Mouse (Mus musculus) embryonic facial prominence, embryonic 11.5 days (tissue): ENCODE data around the gene Grik2. TPM values are rescaled to one million over a fixed set of nuclear protein-coding genes. Genes with fewer than 3 reads are reported as not detected.

Source experiments
- ATAC-seq: fragments of 200-750 bp; cut with Nextera tagmentation; replicated peaks from 2 replicates; pipeline ENCODE4 v1.8.0; 2017; ENCODE audit warnings: low read depth; ENCODE audit not compliant: insufficient number of reproducible peaks, low FRiP score, low TSS enrichment
- DNase-seq: peaks from one replicate; pipeline ENCODE4 v3.0.0-alpha.2; 2015; ENCODE audit warnings: low spot score
- H3K27ac ChIP-seq: fragments of 300-500 bp; sonication (generic); replicated peaks from 2 replicates; pipeline ENCODE4 v1.5.1; 2014; ENCODE audit warnings: mild to moderate bottlenecking, low read depth, low read length, control low read depth
- H3K27me3 ChIP-seq: fragments of 300-500 bp; sonication (generic); 2 replicates; pipeline ENCODE4 v1.6.1; 2014; ENCODE audit warnings: mild to moderate bottlenecking, low read length, moderate library complexity, mixed read lengths; ENCODE audit not compliant: control insufficient read depth, insufficient read depth
- H3K36me3 ChIP-seq: fragments of 300-500 bp; sonication (generic); replicated peaks from 2 replicates; pipeline ENCODE4 v1.6.1; 2014; ENCODE audit warnings: low read depth, mild to moderate bottlenecking, low read length, moderate library complexity, mixed read lengths; ENCODE audit not compliant: control insufficient read depth, insufficient read depth
- H3K4me1 ChIP-seq: fragments of 300-500 bp; sonication (generic); 2 replicates; pipeline ENCODE4 v1.6.1; 2014; ENCODE audit warnings: low read length, mixed read lengths; ENCODE audit not compliant: control insufficient read depth, insufficient read depth
- H3K4me2 ChIP-seq: fragments of 300-500 bp; sonication (generic); 2 replicates; pipeline ENCODE4 v1.6.1; 2014; ENCODE audit warnings: low read depth, mild to moderate bottlenecking, control low read depth, low read length, moderate library complexity
- H3K4me3 ChIP-seq: fragments of 300-500 bp; sonication (generic); 2 replicates; pipeline ENCODE4 v1.5.1; 2014; ENCODE audit warnings: low read depth, low read length, control low read depth
- H3K9ac ChIP-seq: fragments of 300-500 bp; sonication (generic); replicated peaks from 2 replicates; pipeline ENCODE4 v1.6.1; 2014; ENCODE audit warnings: mild to moderate bottlenecking, control low read depth, low read length
- H3K9me3 ChIP-seq: fragments of 300-500 bp; sonication (generic); replicated peaks from 2 replicates; pipeline ENCODE4 v1.6.1; 2016; ENCODE audit warnings: mild to moderate bottlenecking, low read length, inconsistent platforms, mixed read lengths; ENCODE audit not compliant: control insufficient read depth
- WGBS: fragments of 180-500 bp; shearing (Covaris S2); extraction: QIAGEN DNeasy Blood & Tissue Kit; methylation state at CpG from one replicate; pipeline ENCODE4 v1.1.7; 2014; 5-methylcytosine and 5-hydroxymethylcytosine counted together
- polyA plus RNA-seq: library from polyadenylated mRNA; unstranded; fragments of >200 nt; fragmentation: Nextera tagmentation; extraction: Ambion mirVana; gene quantifications from 2 replicates; pipeline ENCODE4 v1.2.1, GENCODE M21; 2014

Grik2 gene
- polyA plus RNA-seq = 3.8 and 4.8 TPM in 2 replicates

- Histone ChIP-seq H3K27me3 (no peaks in the 10 kb centered on the region), H3K4me3 (peak within 1 kb of the TSS; percentile 37), H3K4me1 (no peaks in the 10 kb centered on the region), H3K4me2 (peak within 1 kb of the TSS; percentile 77), H3K9ac (peak within 1 kb of the TSS; percentile 32), H3K9me3 (no peaks in the 10 kb centered on the region), H3K27ac (no peak within 1 kb of the TSS), H3K36me3 (no peaks in the 10 kb centered on the region)
- under 1% methylated on average over 39 of the region's 41 CpGs for WGBS
- DNase-seq (peak; percentile 83), ATAC-seq (peak; percentile 84)
Measured at GRCm38 (mm10) chr10:49788381-49788906, at the start of gene Grik2. Grik2 (minus strand) TSS chr10:49788766.

- Histone ChIP-seq H3K4me1 (no peaks in the 10 kb centered on the region), H3K9ac (no peak overlapping the region), H3K27ac (no peak overlapping the region), H3K4me3 (no peak overlapping the region), H3K9me3 (no peaks in the 10 kb centered on the region), H3K4me2 (no peak overlapping the region), H3K27me3 (no peaks in the 10 kb centered on the region), H3K36me3 (no peaks in the 10 kb centered on the region)
- 83% methylated on average over 3 of the region's 3 CpGs for WGBS
- DNase-seq (no peak), ATAC-seq (no peak)
Measured at GRCm38 (mm10) chr10:49834392-49834791, 45.8 kb upstream of the Grik2 start.

GRCm38 (mm10) chr10:49807276-49807675, 18.7 kb upstream of the Grik2 start:
- DNase-seq (no peak), ATAC-seq (no peak)
- Histone ChIP-seq H3K4me3 (no peak overlapping the region), H3K36me3 (no peaks in the 10 kb centered on the region), H3K9ac (no peak overlapping the region), H3K9me3 (no peaks in the 10 kb centered on the region), H3K4me2 (no peak overlapping the region), H3K27me3 (no peaks in the 10 kb centered on the region), H3K4me1 (no peaks in the 10 kb centered on the region), H3K27ac (no peak overlapping the region)

GRCm38 (mm10) chr10:49801001-49801400, 12.4 kb upstream of the Grik2 start:
- 74% methylated on average over 1 of the region's 1 CpGs for WGBS
- Histone ChIP-seq H3K27me3 (no peaks in the 10 kb centered on the region), H3K4me1 (no peaks in the 10 kb centered on the region), H3K27ac (no peak overlapping the region), H3K9ac (no peak overlapping the region), H3K4me3 (no peak overlapping the region), H3K4me2 (no peak overlapping the region), H3K36me3 (no peaks in the 10 kb centered on the region), H3K9me3 (no peaks in the 10 kb centered on the region)
- no peak for DNase-seq
- no peak for ATAC-seq

- Histone ChIP-seq H3K27ac (no peak overlapping the region), H3K4me3 (no peak overlapping the region), H3K36me3 (no peaks in the 10 kb centered on the region), H3K9ac (no peak overlapping the region), H3K4me1 (no peaks in the 10 kb centered on the region), H3K27me3 (no peaks in the 10 kb centered on the region), H3K4me2 (no peak overlapping the region), H3K9me3 (no peaks in the 10 kb centered on the region)
- ATAC-seq (no peak), DNase-seq (no peak)
Measured at GRCm38 (mm10) chr10:49794129-49794528, 5.6 kb upstream of the Grik2 start.

- no peak overlapping the region for H3K4me3 ChIP-seq
- WGBS = 23% methylated on average over 8 of the region's 8 CpGs
- no peak overlapping the region for H3K9ac ChIP-seq
- DNase-seq = no peak
- no peaks in the 10 kb centered on the region for H3K36me3 ChIP-seq
- no peak overlapping the region for H3K4me2 ChIP-seq
- no peaks in the 10 kb centered on the region for H3K9me3 ChIP-seq
- H3K4me1 ChIP-seq = no peaks in the 10 kb centered on the region
- H3K27me3 ChIP-seq = no peaks in the 10 kb centered on the region
- H3K27ac ChIP-seq = no peak overlapping the region
- ATAC-seq = no peak
Measured at GRCm38 (mm10) chr10:49790326-49790725, 1.8 kb upstream of the Grik2 start.

GRCm38 (mm10) chr10:49789711-49790110, 1.1 kb upstream of the Grik2 start:
- WGBS = 19% methylated on average over 4 of the region's 4 CpGs
- ATAC-seq (no peak), DNase-seq (peak; percentile 56)
- no peak overlapping the region for H3K4me3 ChIP-seq
- H3K36me3 ChIP-seq = no peaks in the 10 kb centered on the region
- no peaks in the 10 kb centered on the region for H3K27me3 ChIP-seq
- H3K9me3 ChIP-seq = no peaks in the 10 kb centered on the region
- no peaks in the 10 kb centered on the region for H3K4me1 ChIP-seq
- no peak overlapping the region for H3K4me2 ChIP-seq
- no peak overlapping the region for H3K9ac ChIP-seq
- H3K27ac ChIP-seq = no peak overlapping the region

GRCm38 (mm10) chr10:49788914-49789313, 348 bp upstream of the Grik2 start:
- DNase-seq (peak; percentile 43), ATAC-seq (peak; percentile 69; the same call in 1 of the 2 replicates)
- H3K4me2 ChIP-seq = peak overlapping the region; percentile 77
- WGBS = 7% methylated on average over 5 of the region's 5 CpGs
- no peak overlapping the region; the same call in 1 of the 2 replicates for H3K9ac ChIP-seq
- H3K9me3 ChIP-seq = no peaks in the 10 kb centered on the region
- no peaks in the 10 kb centered on the region for H3K36me3 ChIP-seq
- no peak overlapping the region for H3K27ac ChIP-seq
- peak overlapping the region; percentile 37 for H3K4me3 ChIP-seq
- no peaks in the 10 kb centered on the region for H3K4me1 ChIP-seq
- H3K27me3 ChIP-seq = no peaks in the 10 kb centered on the region
